Mouse (Mus musculus) E14TG2a.4 (cell line): ENCODE results near the gene Tecpr1.

ENCODE experiments used
- CTCF ChIP-seq: conservative IDR thresholded peaks from 2 replicates; pipeline ENCODE4 v1.5.1; 2014; ENCODE audit warnings: low read length
- POU5F1 ChIP-seq: IDR thresholded peaks from 2 replicates; pipeline ENCODE4 v1.6.1; 2014; ENCODE audit warnings: low read length, borderline replicate concordance

DNA sequence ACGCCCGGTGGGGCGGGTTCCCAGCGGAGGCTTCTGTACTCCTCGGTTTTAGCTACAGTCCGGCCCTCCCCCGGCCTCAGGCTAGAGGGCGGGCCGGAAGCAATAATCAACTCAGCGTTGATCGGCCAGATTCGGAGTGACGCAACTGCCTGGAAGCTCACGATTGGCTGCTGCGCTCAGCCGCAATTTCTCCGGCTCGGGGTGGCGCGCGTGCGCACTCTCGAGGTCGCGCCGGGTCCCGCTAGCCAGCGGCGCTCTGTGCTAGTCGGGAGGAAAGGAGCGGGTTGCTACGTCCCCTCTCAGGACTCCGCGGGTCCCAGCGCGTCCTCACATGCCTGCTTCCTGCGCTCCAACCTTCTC lies at the start of gene Tecpr1:
- TF ChIP-seq CTCF (no peak), POU5F1 (no peak)
